11 mouse cellular contexts compared by ENCODE assay signal in the genomic region with DNA sequence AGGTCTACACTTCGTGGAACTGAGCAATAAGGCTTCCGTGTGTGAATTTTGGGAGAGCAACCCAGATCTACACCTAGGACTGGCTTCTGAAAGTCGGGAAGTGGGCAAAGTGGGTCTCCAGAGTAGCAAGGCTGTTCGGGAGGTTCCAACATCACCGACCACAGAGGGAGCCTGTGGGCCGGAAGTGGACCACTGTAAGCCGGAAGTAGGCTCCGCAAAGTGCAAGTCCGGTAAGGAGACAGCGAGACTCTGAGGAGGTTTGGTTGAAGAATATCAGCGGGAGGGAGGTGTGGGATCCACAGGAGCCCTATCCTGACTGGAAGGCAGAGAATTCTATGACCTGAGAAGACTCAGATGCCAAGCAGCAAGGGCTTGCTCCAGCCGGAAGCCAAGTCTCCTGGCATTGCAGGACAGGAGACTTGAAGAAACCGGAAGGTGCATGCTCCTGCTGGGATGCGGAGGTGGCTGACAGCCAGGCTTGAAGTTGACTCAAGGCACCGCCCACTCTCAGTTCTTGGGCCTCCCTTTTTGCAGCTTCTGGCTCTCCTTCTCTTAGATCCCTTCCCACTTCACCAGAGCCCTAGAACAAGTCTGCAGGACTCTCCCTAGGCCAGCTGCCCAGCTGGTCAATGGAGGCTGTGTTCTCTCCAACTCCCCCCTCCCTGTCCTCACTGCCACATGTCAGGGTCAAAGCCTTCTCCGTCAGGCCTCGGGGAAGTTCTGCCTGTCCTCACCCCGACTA. TPM values are rescaled to one million over a fixed set of nuclear protein-coding genes. Genes with fewer than 3 reads are reported as not detected.
DNase-seq lines count a peak whose midpoint lies in the region; ATAC-seq lines count a peak whose summit lies in the region.
"Had no signal": no experiment of that assay in that cellular context is flagged by ENCODE, and none has a peak within 500 bp of the region (broad histone marks: within the 10 kb centered on the region; RNA-seq: fewer than 3 reads in every experiment).

No protein-coding gene starts in this region.

- no peak overlapping the region for H3K9ac ChIP-seq in hindbrain, embryonic 16.5 days (ENCODE audit: low read depth, low read length)

- WGBS in hindbrain, embryonic 16.5 days: 81% methylated on average over 18 of the region's 18 CpGs

- no peaks in the 10 kb centered on the region for H3K36me3 ChIP-seq in hindbrain, embryonic 16.5 days (ENCODE audit: control insufficient read depth, insufficient read depth, low read length)
- H3K36me3 ChIP-seq: G1E had no signal

- peak; percentile 44 for DNase-seq in layer of hippocampus, adult 11-12 months (ENCODE audit: low spot score)
- no peak for DNase-seq in layer of hippocampus, postnatal 36 days
- peak; percentile 5 for DNase-seq in fat pad, adult 2 months (ENCODE audit: extremely low read depth, low read depth, low spot score)
- peak; percentile 29 to 35 for DNase-seq in layer of hippocampus, postnatal 10 days (ENCODE audit: low spot score in 2 of 2)
- peak; percentile 37 for DNase-seq in right cerebral cortex, postnatal 14 days
- DNase-seq in thymus, postnatal 14 days: no peak
- no peak for DNase-seq in thymus, postnatal 4 days
- DNase-seq: embryo, embryonic 11 days had no signal

- H3K27me3 ChIP-seq in hindbrain, embryonic 16.5 days (replicated peaks; ENCODE audit: control insufficient read depth, insufficient read depth, low read length): no peaks in the 10 kb centered on the region

- no peak overlapping the region for H3K4me3 ChIP-seq in hindbrain, embryonic 16.5 days (ENCODE audit: low read length)
- H3K4me3 ChIP-seq: myocyte had no signal

- H3K9me3 ChIP-seq in hindbrain, embryonic 16.5 days (ENCODE audit: control insufficient read depth, low read length): peaks cover 4% of the 10 kb centered on the region; the same call in 1 of the 2 replicates
- H3K9me3 ChIP-seq: G1E had no signal

- H3K4me1 ChIP-seq in hindbrain, embryonic 16.5 days (ENCODE audit: control insufficient read depth, insufficient read depth, low read depth, low read length): no peaks in the 10 kb centered on the region; the same call in 1 of the 2 replicates

- no peak for ATAC-seq in hindbrain, embryonic 16.5 days

- H3K27ac ChIP-seq in hindbrain, embryonic 16.5 days (ENCODE audit: low read depth, low read length): no peak overlapping the region

- H3K4me2 ChIP-seq in hindbrain, embryonic 16.5 days (ENCODE audit: low read length): no peak overlapping the region

RNA-seq across cellular contexts. Expression of a gene that starts 14.3 kb away (rescaled TPM):
- 1 to 10 TPM; 3.6 to 3.7 TPM for total RNA-seq in layer of hippocampus, postnatal 36 days (2021)
- 1 to 10 TPM; 4.3 to 4.4 TPM for total RNA-seq in layer of hippocampus, postnatal 10 days (2021)
- polyA plus RNA-seq in hindbrain, embryonic 16.5 days (2015; fragmentation: Nextera tagmentation; extraction: Ambion mirVana): 1.9 and 2.1 TPM in 2 replicates
- polyA plus RNA-seq: G1E had no signal

RNA-seq across cellular contexts. Expression of a gene that starts 14.6 kb away (rescaled TPM):
- not detected for total RNA-seq in layer of hippocampus, postnatal 36 days (2021)
- not detected for total RNA-seq in layer of hippocampus, postnatal 10 days (2021)
- not detected in 2 replicates for polyA plus RNA-seq in hindbrain, embryonic 16.5 days (2015; fragmentation: Nextera tagmentation; extraction: Ambion mirVana)
- total RNA-seq: G1E had no signal
- polyA plus RNA-seq: G1E, myocyte had no signal

Comparison
In these comparisons a context has a peak if more than half of its experiments do, and no peak if none do; other contexts are left out.
1. DNase-seq: peak in layer of hippocampus, adult 11-12 months (single experiment), fat pad, adult 2 months (single experiment), layer of hippocampus, postnatal 10 days (2 of 2) and right cerebral cortex, postnatal 14 days (single experiment); none in layer of hippocampus, postnatal 36 days (0 of 2), thymus, postnatal 14 days (single experiment) and thymus, postnatal 4 days (single experiment).